Mouse (Mus musculus) limb, embryonic 10.5 days (tissue): ENCODE results near the gene Tmem260. TPM values are rescaled to one million over a fixed set of nuclear protein-coding genes. Genes with fewer than 3 reads are reported as not detected.

ENCODE experiments used
- DNase-seq: peaks from one replicate; pipeline ENCODE4 v3.0.0-alpha.2; 2017; ENCODE audit warnings: low spot score
- H3K27ac ChIP-seq: fragments of 300-500 bp; sonication (generic); 2 replicates; pipeline ENCODE4 v1.5.1; 2016; ENCODE audit warnings: mild to moderate bottlenecking
- H3K27me3 ChIP-seq: fragments of 300-500 bp; sonication (generic); 2 replicates; pipeline ENCODE4 v1.6.1; 2016; ENCODE audit warnings: low read depth, mild to moderate bottlenecking; ENCODE audit not compliant: poor library complexity, severe bottlenecking
- H3K36me3 ChIP-seq: fragments of 300-500 bp; sonication (generic); 2 replicates; pipeline ENCODE4 v1.6.1; 2016; ENCODE audit warnings: mild to moderate bottlenecking, moderate library complexity
- H3K4me1 ChIP-seq: fragments of 300-500 bp; sonication (generic); 2 replicates; pipeline ENCODE4 v1.6.1; 2016
- H3K4me3 ChIP-seq: fragments of 300-500 bp; sonication (generic); 2 replicates; pipeline ENCODE4 v1.5.1; 2016; ENCODE audit warnings: mild to moderate bottlenecking, moderate library complexity
- H3K9me3 ChIP-seq: fragments of 300-500 bp; sonication (generic); replicated peaks from 2 replicates; pipeline ENCODE4 v1.6.1; 2016; ENCODE audit warnings: mild to moderate bottlenecking
- WGBS: fragments of 180-500 bp; shearing (Covaris S2); methylation state at CpG from one replicate; pipeline ENCODE4 v1.1.7; 2016; 5-methylcytosine and 5-hydroxymethylcytosine counted together
- polyA plus RNA-seq: library from polyadenylated mRNA; unstranded; fragments of >200 nt; fragmentation: Nextera tagmentation; extraction: Ambion mirVana; gene quantifications from 2 replicates; pipeline ENCODE4 v1.2.1, GENCODE M21; 2016

Tmem260 gene
- polyA plus RNA-seq, 1 experiment from 2014 or later: 20.9 TPM

DNA sequence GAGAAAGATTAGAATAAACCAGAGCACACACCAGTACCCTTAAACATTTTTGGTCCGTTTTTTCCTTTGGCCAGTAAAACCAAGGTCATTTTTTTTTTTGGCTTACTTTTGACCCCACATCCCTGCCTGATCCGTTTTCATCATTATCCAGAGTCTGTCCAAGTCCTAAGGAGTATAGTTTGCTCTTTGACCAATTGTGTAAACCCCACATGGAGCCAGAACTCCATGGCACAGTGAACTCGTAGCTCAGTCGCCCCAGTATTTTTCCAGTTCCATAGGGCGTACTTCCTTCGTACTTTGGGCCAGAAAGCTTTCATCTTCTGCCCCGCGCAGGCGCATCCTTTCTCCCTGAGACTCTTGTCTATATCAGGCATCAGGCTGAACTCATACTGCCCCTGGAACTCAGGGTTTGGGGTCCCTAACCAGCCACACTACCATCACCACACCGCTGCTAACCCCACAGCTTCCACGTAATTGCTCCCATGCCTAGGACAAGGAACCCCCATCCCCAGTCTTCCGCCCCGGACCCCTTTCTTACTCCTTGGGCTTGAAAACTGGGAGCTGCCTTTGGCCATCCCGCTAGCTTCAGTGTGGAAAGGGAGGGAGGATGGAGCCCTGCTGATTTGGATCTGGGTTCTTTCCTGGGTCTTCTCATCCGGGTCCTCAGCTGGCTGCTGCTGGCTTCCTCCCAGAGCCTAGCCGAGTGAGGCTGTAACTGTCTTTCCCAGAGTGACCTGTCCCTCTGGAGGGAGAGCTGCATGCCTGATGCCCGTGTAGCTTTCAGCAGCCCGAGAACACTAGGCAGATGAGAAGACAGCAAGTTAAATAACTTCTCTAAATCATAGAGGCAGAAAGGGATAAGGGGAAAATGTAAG lies 58.0 kb downstream of the Tmem260 start:
- 46% methylated on average over 18 of the region's 18 CpGs for WGBS
- H3K9me3 ChIP-seq: no peaks in the 10 kb centered on the region

DNA sequence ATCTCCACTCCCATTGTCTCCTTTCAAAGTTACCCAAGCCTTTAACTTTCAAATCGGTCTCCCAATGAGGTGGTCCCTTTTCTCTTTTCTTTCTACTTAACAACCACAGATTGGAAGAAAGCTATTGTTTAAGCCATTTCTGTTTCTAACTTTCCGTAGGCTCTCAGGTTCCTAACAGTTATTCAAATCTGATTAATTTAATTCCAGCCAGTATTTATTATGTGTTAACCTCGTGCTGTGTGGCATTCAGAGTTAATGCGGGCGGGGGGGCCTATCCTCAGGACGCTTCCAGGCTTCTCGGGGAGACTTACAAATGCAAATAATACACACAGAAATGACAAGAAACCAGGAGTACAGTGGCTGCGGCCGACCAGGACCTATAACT lies 58.6 kb downstream of the Tmem260 start:
- Histone ChIP-seq H3K9me3 (no peaks in the 10 kb centered on the region), H3K27ac (no peak overlapping the region), H3K4me3 (no peak overlapping the region), H3K4me1 (peaks cover 3% of the 10 kb centered on the region; the same call in 1 of the 2 replicates), H3K27me3 (no peaks in the 10 kb centered on the region), H3K36me3 (peaks cover 12% of the 10 kb centered on the region; the same call in 1 of the 2 replicates)
- 51% methylated on average over 9 of the region's 9 CpGs for WGBS
- no peak for DNase-seq

More for the DNA sequence above, 58.0 kb downstream of the Tmem260 start:
- no peak for DNase-seq
- no peaks in the 10 kb centered on the region for H3K27me3 ChIP-seq
- H3K4me1 ChIP-seq: peaks cover 3% of the 10 kb centered on the region; the same call in 1 of the 2 replicates
- H3K4me3 ChIP-seq: no peak overlapping the region
- 0 out of 2 replicates have a peak overlapping the region, but pooled peaks have one; percentile 5 for H3K27ac ChIP-seq
- peaks cover 6% of the 10 kb centered on the region; the same call in 1 of the 2 replicates for H3K36me3 ChIP-seq

DNA sequence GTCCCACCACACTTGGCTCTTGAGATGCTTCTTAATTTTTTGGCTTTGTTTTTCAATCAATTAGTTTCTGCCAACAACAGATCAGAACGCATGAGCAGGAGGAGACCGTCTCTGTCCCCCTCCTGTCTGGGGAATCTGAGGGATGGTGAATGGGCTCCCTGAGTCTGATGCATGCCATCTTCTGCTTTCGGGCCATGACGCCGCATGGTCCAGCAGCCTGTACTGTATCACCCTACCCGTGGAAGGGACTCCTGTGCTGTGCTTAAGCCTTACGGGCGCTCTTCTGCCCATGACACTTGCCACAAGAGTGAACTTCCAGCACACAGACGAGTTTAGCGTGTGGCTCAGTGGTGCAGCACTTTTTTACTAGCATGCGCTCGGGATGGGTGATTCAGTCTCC lies 59.7 kb downstream of the Tmem260 start:
- Histone ChIP-seq H3K4me1 (peaks cover 3% of the 10 kb centered on the region; the same call in 1 of the 2 replicates), H3K36me3 (peaks cover 17% of the 10 kb centered on the region; the same call in 1 of the 2 replicates), H3K4me3 (no peak overlapping the region), H3K27me3 (no peaks in the 10 kb centered on the region), H3K9me3 (no peaks in the 10 kb centered on the region), H3K27ac (no peak overlapping the region)
- 94% methylated on average over 12 of the region's 12 CpGs for WGBS
- DNase-seq: no peak

DNA sequence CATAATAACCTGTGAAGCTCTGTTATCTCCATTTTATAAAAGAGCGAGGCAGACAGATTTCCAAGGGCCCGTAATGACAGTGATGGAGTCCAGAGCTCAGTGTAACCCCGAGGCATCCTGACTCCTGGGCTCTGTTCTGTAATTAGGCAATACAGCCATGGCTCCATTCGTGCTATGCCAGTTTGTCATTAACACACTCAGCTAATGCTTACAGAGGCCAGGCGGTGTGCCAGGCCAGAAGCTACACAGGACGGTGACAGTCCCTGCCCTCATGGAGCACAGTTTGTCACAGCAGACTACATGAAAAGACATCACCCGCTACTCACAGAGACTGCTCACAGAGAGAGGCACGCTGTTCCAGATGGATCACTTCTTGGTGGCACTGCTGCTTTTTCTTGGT lies 61.5 kb downstream of the Tmem260 start:
- Histone ChIP-seq H3K27me3 (no peaks in the 10 kb centered on the region), H3K27ac (no peak overlapping the region), H3K36me3 (peaks cover 17% of the 10 kb centered on the region; the same call in 1 of the 2 replicates), H3K9me3 (no peaks in the 10 kb centered on the region), H3K4me1 (peaks cover 3% of the 10 kb centered on the region; the same call in 1 of the 2 replicates), H3K4me3 (no peak overlapping the region)
- no peak for DNase-seq
- 69% methylated on average over 8 of the region's 8 CpGs for WGBS

DNA sequence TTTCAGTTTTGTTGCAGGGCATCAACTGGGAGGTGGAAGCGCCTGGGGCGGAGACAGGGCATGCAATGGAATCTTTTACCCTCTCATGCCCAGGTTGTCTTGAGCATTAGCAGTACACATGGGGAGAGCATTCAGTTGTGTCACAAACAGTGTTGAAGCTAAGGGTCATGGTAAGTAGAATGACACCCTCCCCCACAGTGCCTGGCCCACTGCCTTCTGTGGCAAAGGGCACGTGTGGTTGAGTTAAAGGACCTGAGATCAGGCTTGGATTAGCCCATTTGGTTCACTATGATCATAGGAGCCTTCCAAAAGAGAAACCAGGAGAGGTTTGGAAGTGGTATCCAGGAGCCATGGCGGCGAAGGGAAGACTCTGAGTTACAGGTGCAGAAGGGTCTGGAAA lies 63.2 kb downstream of the Tmem260 start:
- no peak overlapping the region for H3K4me3 ChIP-seq
- no peak overlapping the region for H3K27ac ChIP-seq
- H3K9me3 ChIP-seq: no peaks in the 10 kb centered on the region
- 96% methylated on average over 5 of the region's 5 CpGs for WGBS
- H3K36me3 ChIP-seq: peaks cover 17% of the 10 kb centered on the region; the same call in 1 of the 2 replicates
- H3K4me1 ChIP-seq: peaks cover 4% of the 10 kb centered on the region; the same call in 1 of the 2 replicates
- no peak for DNase-seq
- H3K27me3 ChIP-seq: no peaks in the 10 kb centered on the region

DNA sequence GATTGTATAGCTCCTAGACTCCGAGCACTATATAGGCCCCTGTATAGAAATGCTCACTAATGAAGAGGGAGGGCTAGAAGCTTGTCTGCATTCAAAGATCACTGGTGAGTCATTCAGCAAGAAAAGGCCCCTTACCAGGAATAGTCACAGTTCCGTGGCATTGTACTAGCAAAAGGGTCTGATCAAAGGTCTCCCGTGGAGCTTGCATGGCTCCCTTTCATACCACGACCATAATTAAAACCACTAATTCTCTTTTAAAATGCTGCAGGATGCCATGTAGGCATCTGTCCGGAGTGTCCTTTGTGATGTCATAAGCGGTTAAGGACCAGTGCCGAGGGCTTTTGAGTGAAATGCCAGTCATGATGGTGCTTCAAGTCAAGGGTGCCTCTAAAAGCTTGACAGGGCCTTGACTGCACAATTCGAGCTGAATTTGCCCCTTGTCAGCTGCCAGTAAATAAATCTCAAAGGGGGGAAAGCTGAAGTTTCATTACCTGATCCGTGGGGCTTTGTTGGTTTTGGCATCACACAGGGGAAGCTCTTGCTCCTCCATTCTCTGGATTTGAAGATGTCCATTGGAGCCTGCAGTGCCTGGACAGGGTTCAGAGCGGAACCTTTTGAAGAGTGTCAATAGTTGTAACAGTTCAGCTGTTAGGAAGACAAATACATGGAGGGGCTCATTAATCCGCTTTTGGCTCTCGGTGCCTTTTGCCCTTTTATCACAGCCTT lies 67.3 kb downstream of the Tmem260 start:
- H3K27me3 ChIP-seq: no peaks in the 10 kb centered on the region
- no peaks in the 10 kb centered on the region for H3K9me3 ChIP-seq
- WGBS: 69% methylated on average over 12 of the region's 12 CpGs
- H3K36me3 ChIP-seq: peaks cover 10% of the 10 kb centered on the region; the same call in 1 of the 2 replicates
- H3K4me3 ChIP-seq: no peak overlapping the region
- H3K4me1 ChIP-seq: 0 out of 2 replicates have a peak, but pooled peaks cover 2% of the 10 kb centered on the region
- H3K27ac ChIP-seq: no peak overlapping the region
- no peak for DNase-seq

DNA sequence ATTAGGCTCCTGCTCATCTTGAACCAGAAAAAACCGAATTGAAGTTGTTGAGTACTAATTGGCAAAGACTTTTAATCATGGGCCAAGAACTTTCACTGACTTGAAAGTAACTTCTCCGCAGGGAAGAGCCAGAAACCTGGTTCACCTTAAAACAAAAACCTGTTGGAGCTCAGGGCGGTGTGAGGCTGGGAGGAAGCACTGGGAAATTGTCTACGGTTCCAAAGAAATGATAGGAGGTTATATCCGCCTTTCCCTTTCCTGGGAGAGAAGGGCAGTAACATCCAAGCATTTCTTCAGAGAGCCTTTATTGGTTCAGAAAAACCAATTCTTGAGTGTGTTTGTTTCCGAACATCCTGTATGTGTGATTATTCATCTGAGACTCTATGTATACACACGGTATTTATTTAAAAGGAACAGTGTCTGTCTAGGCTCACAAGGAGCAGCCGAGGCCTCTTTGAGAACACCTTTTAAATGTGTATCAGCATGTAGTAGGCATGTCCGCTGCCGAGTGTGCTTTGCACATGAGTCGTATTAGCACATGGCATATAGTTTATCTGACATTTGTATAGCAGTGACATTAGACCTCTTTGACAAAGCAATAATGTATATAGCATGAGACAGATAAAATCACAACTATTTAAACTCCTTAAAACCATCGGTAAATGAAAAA lies 68.0 kb downstream of the Tmem260 start:
- H3K27me3 ChIP-seq: no peaks in the 10 kb centered on the region
- 90% methylated on average over 12 of the region's 12 CpGs for whole genome bisulfite sequencing
- H3K36me3 ChIP-seq: peaks cover 10% of the 10 kb centered on the region; the same call in 1 of the 2 replicates
- no peak for DNase-seq
- H3K9me3 ChIP-seq: no peaks in the 10 kb centered on the region
- H3K4me1 ChIP-seq: 0 out of 2 replicates have a peak, but pooled peaks cover 2% of the 10 kb centered on the region
- no peak overlapping the region for H3K27ac ChIP-seq
- H3K4me3 ChIP-seq: no peak overlapping the region

DNA sequence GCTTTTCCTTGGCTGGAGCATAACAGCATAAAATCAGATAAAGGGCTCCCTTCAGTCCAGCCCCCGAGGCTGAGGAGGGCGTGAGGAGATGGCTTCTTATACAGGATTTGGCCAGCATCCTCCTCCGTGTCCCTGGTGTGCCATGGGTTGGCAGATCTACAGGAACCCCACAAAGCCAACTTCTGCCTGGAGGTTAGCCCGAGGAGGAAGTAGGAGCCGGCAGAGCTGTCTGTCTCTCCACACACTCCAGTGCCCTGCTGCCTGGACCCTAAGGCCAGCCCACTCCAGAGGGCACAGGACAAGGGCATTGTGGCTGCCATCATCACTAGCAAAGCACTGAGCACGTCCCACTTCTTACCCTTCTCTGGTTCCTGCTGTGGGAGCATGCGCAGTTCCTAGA lies 68.7 kb downstream of the Tmem260 start:
- Histone ChIP-seq H3K27ac (no peak overlapping the region), H3K36me3 (peaks cover 4% of the 10 kb centered on the region; the same call in 1 of the 2 replicates), H3K4me3 (no peak overlapping the region), H3K9me3 (no peaks in the 10 kb centered on the region), H3K4me1 (0 out of 2 replicates have a peak, but pooled peaks cover 2% of the 10 kb centered on the region), H3K27me3 (no peaks in the 10 kb centered on the region)
- no peak for DNase-seq
- WGBS: 84% methylated on average over 7 of the region's 7 CpGs

DNA sequence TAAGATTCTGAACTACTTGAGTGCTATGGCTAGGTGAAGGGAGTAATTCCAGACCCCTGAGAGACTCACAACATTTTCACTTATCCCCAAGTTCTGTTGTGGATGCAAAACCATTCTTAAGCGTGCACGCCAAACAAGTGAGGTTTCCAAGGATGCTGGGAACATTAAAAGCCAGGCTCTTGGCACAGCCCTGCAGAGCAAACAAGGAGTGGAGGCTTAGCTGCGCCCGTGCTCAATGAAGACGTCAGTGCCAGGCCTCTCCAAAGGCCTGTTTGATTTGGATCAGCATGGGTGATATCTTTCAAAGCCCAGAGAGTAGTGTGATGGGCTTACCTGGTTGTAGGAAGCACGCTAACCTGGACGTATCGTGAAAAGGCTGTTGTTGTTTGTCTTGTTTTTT lies 69.6 kb downstream of the Tmem260 start:
- H3K9me3 ChIP-seq: no peaks in the 10 kb centered on the region
- no peak for DNase-seq
- no peak overlapping the region for H3K4me3 ChIP-seq
- H3K27ac ChIP-seq: no peak overlapping the region
- H3K4me1 ChIP-seq: 0 out of 2 replicates have a peak, but pooled peaks cover 2% of the 10 kb centered on the region
- WGBS: 87% methylated on average over 8 of the region's 8 CpGs
- H3K27me3 ChIP-seq: no peaks in the 10 kb centered on the region
- no peaks in the 10 kb centered on the region for H3K36me3 ChIP-seq

DNA sequence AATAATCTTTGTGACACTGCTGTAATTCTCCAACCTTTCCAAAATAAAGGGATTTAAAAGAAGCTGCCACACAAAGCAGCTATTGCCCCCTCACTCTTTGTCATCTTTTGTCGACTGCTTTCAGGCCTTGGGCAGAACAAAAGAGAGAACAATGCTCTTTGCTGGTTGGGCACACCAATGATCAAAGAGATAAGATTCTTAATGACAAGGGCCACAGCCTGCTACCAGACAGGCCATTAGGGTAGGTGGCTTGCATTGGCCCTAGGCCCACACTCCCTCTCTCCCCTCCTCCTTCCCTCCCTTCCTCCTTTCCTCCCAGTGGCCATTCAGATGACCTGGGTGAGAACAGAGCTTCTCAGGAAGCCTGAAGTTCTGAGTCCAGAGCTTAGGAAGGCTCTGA lies 77.4 kb downstream of the Tmem260 start:
- no peaks in the 10 kb centered on the region for H3K27me3 ChIP-seq
- WGBS: 33% methylated on average over 1 of the region's 1 CpGs
- H3K27ac ChIP-seq: no peak overlapping the region

DNA sequence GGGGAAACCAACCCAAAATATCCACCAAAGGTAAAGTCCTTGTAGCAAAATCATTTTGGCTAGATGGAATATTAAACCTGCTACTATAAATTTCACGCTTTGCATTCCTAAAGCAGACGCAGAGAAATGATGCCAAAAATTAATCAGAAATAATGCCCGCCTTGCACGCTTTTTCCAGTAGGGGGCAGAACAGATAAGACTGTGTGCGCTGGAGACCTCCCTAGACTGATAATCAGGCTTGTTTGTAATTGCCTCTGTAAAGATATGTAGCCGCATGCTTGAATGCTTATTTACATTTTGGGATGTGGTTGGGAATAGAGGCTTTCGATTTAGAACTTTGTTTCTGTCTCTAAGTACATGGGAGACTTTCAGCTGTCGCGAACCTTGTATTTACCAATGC lies 78.2 kb downstream of the Tmem260 start:
- Histone ChIP-seq H3K36me3 (no peaks in the 10 kb centered on the region), H3K9me3 (no peaks in the 10 kb centered on the region), H3K4me3 (no peak overlapping the region), H3K27ac (no peak overlapping the region), H3K27me3 (no peaks in the 10 kb centered on the region), H3K4me1 (no peaks in the 10 kb centered on the region)
- DNase-seq: no peak
- WGBS: 60% methylated on average over 9 of the region's 9 CpGs

More for the DNA sequence above, 77.4 kb downstream of the Tmem260 start:
- H3K4me1 ChIP-seq: no peaks in the 10 kb centered on the region
- no peak for DNase-seq
- H3K9me3 ChIP-seq: no peaks in the 10 kb centered on the region
- H3K4me3 ChIP-seq: no peak overlapping the region
- H3K36me3 ChIP-seq: no peaks in the 10 kb centered on the region

DNA sequence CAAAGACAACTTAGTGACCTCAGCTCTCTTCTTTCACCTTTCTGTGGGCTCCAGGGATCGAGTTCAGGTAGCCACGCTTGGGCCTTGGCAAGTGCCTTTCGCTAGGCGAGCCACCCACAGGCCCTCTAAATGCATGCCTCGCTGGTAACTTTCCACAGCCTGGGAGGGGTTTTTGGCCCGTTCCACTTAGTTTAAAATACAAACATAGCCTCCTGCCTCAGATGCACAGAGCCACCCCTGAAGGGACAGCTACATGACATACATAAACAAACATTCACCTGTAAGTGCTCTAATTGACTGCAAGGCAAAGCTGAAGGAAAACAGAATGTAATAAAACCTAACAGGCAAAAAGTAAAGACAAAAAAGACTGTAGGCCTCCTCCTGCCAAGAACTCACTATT lies 79.1 kb downstream of the Tmem260 start:
- Histone ChIP-seq H3K9me3 (no peaks in the 10 kb centered on the region), H3K36me3 (no peaks in the 10 kb centered on the region), H3K27me3 (no peaks in the 10 kb centered on the region), H3K4me1 (no peaks in the 10 kb centered on the region), H3K4me3 (no peak overlapping the region), H3K27ac (no peak overlapping the region)
- 55% methylated on average over 6 of the region's 6 CpGs for WGBS
- no peak for DNase-seq
